In the genomic region with DNA sequence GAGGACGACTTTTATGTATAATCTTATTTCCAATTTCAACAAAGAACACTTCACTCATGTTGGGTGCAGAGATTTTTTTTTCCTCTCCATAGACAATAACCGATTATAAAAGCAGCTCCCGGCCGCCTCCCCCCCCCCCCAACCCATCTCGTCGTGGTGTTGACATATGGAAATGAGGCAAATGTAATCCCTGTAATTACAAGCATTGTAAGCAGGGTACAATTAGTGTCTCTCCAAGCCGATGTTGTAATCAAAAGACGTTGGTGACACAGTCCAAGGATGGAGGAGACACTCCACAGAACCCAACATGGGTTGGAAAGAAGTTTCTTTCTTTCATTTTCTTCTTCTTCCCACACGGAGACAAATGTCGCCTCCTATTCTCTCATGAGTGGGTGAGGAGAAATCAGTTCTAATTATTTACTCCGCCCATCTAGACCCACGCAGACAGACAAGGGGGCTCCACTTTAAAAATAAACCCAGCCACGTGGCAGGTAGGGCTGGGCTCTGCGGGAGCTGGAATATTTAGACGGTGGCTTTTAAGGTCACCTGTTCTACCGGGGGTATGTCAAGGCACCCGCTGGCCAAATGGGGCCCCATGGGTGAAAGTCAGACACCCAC, we compare ENCODE assay signal across 20 mouse cellular contexts.
A peak's percentile ranks its signal among the peaks of the same experiment; 100 is the strongest.
DNase-seq lines count a peak whose midpoint lies in the region; ATAC-seq lines count a peak whose summit lies in the region.
"Had no signal": no experiment of that assay in that cellular context is flagged by ENCODE, and none has a peak within 500 bp of the region (broad histone marks: within the 10 kb centered on the region; RNA-seq: fewer than 3 reads in every experiment).

No protein-coding gene starts in this region.

- no peaks in the 10 kb centered on the region for H3K36me3 ChIP-seq in heart, embryonic 13.5 days
- H3K36me3 ChIP-seq in forebrain, embryonic 10.5 days (replicated peaks) = no peaks in the 10 kb centered on the region
- no peaks in the 10 kb centered on the region for H3K36me3 ChIP-seq in hindbrain, embryonic 11.5 days (ENCODE audit: control insufficient read depth, insufficient read depth, low read length)
- no peaks in the 10 kb centered on the region for H3K36me3 ChIP-seq in midbrain, embryonic 14.5 days (ENCODE audit: control insufficient read depth, insufficient read depth, low read length)
- no peaks in the 10 kb centered on the region for H3K36me3 ChIP-seq in liver, embryonic 12.5 days
- H3K36me3 ChIP-seq: embryonic facial prominence, embryonic 12.5 days; kidney, embryonic 15.5 days had no signal

- no peaks in the 10 kb centered on the region for H3K4me1 ChIP-seq in heart, embryonic 13.5 days
- H3K4me1 ChIP-seq in forebrain, embryonic 10.5 days = peaks cover 34% of the 10 kb centered on the region
- H3K4me1 ChIP-seq in hindbrain, embryonic 11.5 days (replicated peaks; ENCODE audit: control insufficient read depth, insufficient read depth, low read length) = peaks cover 11% of the 10 kb centered on the region; the same call in 1 of the 2 replicates
- peaks cover 30% of the 10 kb centered on the region for H3K4me1 ChIP-seq in midbrain, embryonic 14.5 days (ENCODE audit: control insufficient read depth, insufficient read depth, low read length)
- H3K4me1 ChIP-seq in liver, embryonic 12.5 days = no peaks in the 10 kb centered on the region

- H3K9ac ChIP-seq in heart, embryonic 13.5 days = no peak overlapping the region
- H3K9ac ChIP-seq in hindbrain, embryonic 11.5 days (ENCODE audit: low read depth, low read length) = no peak overlapping the region
- no peak overlapping the region for H3K9ac ChIP-seq in midbrain, embryonic 14.5 days (replicated peaks; ENCODE audit: low read length)
- H3K9ac ChIP-seq in liver, embryonic 12.5 days = no peak overlapping the region
- H3K9ac ChIP-seq: embryonic facial prominence, embryonic 12.5 days; kidney, embryonic 15.5 days had no signal

- no peak for DNase-seq in heart, postnatal 4 days
- DNase-seq in forebrain, embryonic 10.5 days (ENCODE audit: extremely low spot score, low spot score) = no peak
- DNase-seq in hindbrain, embryonic 11.5 days (ENCODE audit: low spot score) = no peak
- peak; percentile 57 for DNase-seq in midbrain, embryonic 14.5 days
- DNase-seq: adrenal gland, postnatal 14 days; cerebellum, adult 8-10 months; gastrocnemius, postnatal 10 days; heart, postnatal 10 days; liver; lung, adult 18-20 months; lung, postnatal 4 days; right cerebral cortex, postnatal 25 days; thymus, postnatal 36 days had no signal

- H3K27me3 ChIP-seq in heart, embryonic 13.5 days (replicated peaks) = peaks cover 49% of the 10 kb centered on the region
- peaks cover 71% of the 10 kb centered on the region for H3K27me3 ChIP-seq in forebrain, embryonic 10.5 days (ENCODE audit: poor library complexity, severe bottlenecking)
- no peaks in the 10 kb centered on the region for H3K27me3 ChIP-seq in hindbrain, embryonic 11.5 days (ENCODE audit: control insufficient read depth, insufficient read depth, low read length)
- H3K27me3 ChIP-seq in midbrain, embryonic 14.5 days (ENCODE audit: control insufficient read depth, insufficient read depth, low read length) = no peaks in the 10 kb centered on the region
- peaks cover 3% of the 10 kb centered on the region; the same call in 1 of the 2 replicates for H3K27me3 ChIP-seq in liver, embryonic 12.5 days (replicated peaks)
- H3K27me3 ChIP-seq: embryonic facial prominence, embryonic 12.5 days had no signal

- ATAC-seq in heart, embryonic 13.5 days (ENCODE audit: extremely low read depth, insufficient number of reproducible peaks, low FRiP score, low TSS enrichment) = no peak
- 0 out of 2 replicates have a peak, but pooled peaks have one; percentile 35 for ATAC-seq in hindbrain, embryonic 11.5 days (ENCODE audit: low FRiP score)
- peak; percentile 46; the same call in 1 of the 2 replicates for ATAC-seq in midbrain, embryonic 14.5 days (ENCODE audit: low FRiP score, low TSS enrichment)
- ATAC-seq in liver, embryonic 12.5 days = no peak
- ATAC-seq in erythroblast, adult 5-6 weeks (replicated peaks; ENCODE audit: low FRiP score, poor library complexity, severe bottlenecking) = no peak
- no peak for ATAC-seq in CD4-positive, CD25-positive, alpha-beta regulatory T cell, adult 4 months
- ATAC-seq: inflammation-experienced regulatory T-cells, adult 6 months had no signal

- H3K4me2 ChIP-seq in heart, embryonic 13.5 days = peak overlapping the region; percentile 16; the same call in 1 of the 2 replicates
- H3K4me2 ChIP-seq in hindbrain, embryonic 11.5 days (replicated peaks; ENCODE audit: low read depth, low read length) = no peak overlapping the region
- peak overlapping the region; percentile 1 for H3K4me2 ChIP-seq in midbrain, embryonic 14.5 days (ENCODE audit: low read length)
- no peak overlapping the region for H3K4me2 ChIP-seq in liver, embryonic 12.5 days
- H3K4me2 ChIP-seq: embryonic facial prominence, embryonic 12.5 days; kidney, embryonic 15.5 days had no signal

- no peak overlapping the region for H3K27ac ChIP-seq in heart, embryonic 13.5 days (replicated peaks)
- H3K27ac ChIP-seq in forebrain, embryonic 10.5 days = peak overlapping the region; percentile 75; the same call in 1 of the 2 replicates
- H3K27ac ChIP-seq in hindbrain, embryonic 11.5 days (ENCODE audit: low read depth, low read length) = peak overlapping the region; percentile 60; the same call in 1 of the 2 replicates
- H3K27ac ChIP-seq in midbrain, embryonic 14.5 days (replicated peaks; ENCODE audit: low read depth, low read length) = peak overlapping the region; percentile 32; the same call in 1 of the 2 replicates
- no peak overlapping the region for H3K27ac ChIP-seq in liver, embryonic 12.5 days
- H3K27ac ChIP-seq: embryonic facial prominence, embryonic 12.5 days; kidney, embryonic 15.5 days had no signal

- no peak overlapping the region for H3K4me3 ChIP-seq in heart, embryonic 13.5 days
- H3K4me3 ChIP-seq in forebrain, embryonic 10.5 days = peak overlapping the region; percentile 14
- H3K4me3 ChIP-seq in hindbrain, embryonic 11.5 days (ENCODE audit: low read depth, low read length) = no peak overlapping the region
- no peak overlapping the region for H3K4me3 ChIP-seq in midbrain, embryonic 14.5 days (replicated peaks; ENCODE audit: low read depth, low read length)
- H3K4me3 ChIP-seq in liver, embryonic 12.5 days = no peak overlapping the region
- H3K4me3 ChIP-seq: embryonic facial prominence, embryonic 12.5 days; kidney, embryonic 15.5 days had no signal

- H3K9me3 ChIP-seq in heart, embryonic 13.5 days = no peaks in the 10 kb centered on the region
- H3K9me3 ChIP-seq in forebrain, embryonic 10.5 days = no peaks in the 10 kb centered on the region
- no peaks in the 10 kb centered on the region for H3K9me3 ChIP-seq in hindbrain, embryonic 11.5 days (ENCODE audit: control insufficient read depth, low read length)
- no peaks in the 10 kb centered on the region for H3K9me3 ChIP-seq in midbrain, embryonic 14.5 days (ENCODE audit: control insufficient read depth, low read length)
- H3K9me3 ChIP-seq in liver, embryonic 12.5 days (replicated peaks) = 0 out of 2 replicates have a peak, but pooled peaks cover 3% of the 10 kb centered on the region
- H3K9me3 ChIP-seq: embryonic facial prominence, embryonic 12.5 days; kidney, embryonic 15.5 days had no signal

- WGBS in heart, embryonic 13.5 days = 45% methylated on average over 17 of the region's 17 CpGs
- 37% methylated on average over 17 of the region's 17 CpGs for WGBS in forebrain, embryonic 10.5 days
- WGBS in hindbrain, embryonic 11.5 days = 39% methylated on average over 17 of the region's 17 CpGs
- 22% methylated on average over 17 of the region's 17 CpGs for WGBS in midbrain, embryonic 14.5 days
- 43% methylated on average over 17 of the region's 17 CpGs for WGBS in liver, embryonic 12.5 days (ENCODE audit: insufficient replicate concordance)

Comparison
In these comparisons a context has a peak if more than half of its experiments do, and no peak if none do; other contexts are left out.
1. ATAC-seq: peak in hindbrain, embryonic 11.5 days (single experiment) and midbrain, embryonic 14.5 days (single experiment); none in heart, embryonic 13.5 days (single experiment), liver, embryonic 12.5 days (single experiment), erythroblast, adult 5-6 weeks (single experiment) and CD4-positive, CD25-positive, alpha-beta regulatory T cell, adult 4 months (single experiment).
2. H3K27ac ChIP-seq: peak in forebrain, embryonic 10.5 days (single experiment), hindbrain, embryonic 11.5 days (single experiment) and midbrain, embryonic 14.5 days (single experiment); none in heart, embryonic 13.5 days (single experiment) and liver, embryonic 12.5 days (single experiment).
3. H3K4me2 ChIP-seq: peak in heart, embryonic 13.5 days (single experiment) and midbrain, embryonic 14.5 days (single experiment); none in hindbrain, embryonic 11.5 days (single experiment) and liver, embryonic 12.5 days (single experiment).